Mouse (Mus musculus) lung, postnatal 10 days (tissue): ENCODE measurements at regions not wholly inside any gene's neighbourhood (a gene's known extent, or its start where the extent isn't known, plus 50 kb on each side); places are given as distances from the start of the nearest gene placed in this dataset.

Experiments
- DNase-seq: peaks from one replicate; pipeline ENCODE4 v3.0.0; 2021

DNA sequence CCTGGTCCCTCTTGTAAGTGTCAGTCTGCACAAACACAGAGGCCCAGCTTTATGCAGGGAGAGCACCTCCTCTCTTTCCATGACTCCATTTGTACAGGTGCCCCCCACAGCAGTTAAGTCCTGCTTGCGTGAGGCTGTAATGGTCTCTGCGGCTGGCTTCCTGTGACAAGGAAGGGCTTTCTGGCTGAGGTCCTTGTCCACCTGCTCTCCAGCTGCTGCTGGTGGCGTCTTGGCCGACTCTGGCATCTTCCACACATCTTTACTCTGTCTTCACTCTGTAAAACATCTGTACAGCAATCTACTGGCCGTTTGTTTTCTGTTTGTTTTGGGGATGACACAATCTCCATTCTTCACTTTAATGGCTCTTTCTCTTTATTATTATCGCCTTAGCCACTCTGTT is 60.8 kb downstream of the Rpusd4 start:
- DNase-seq, result peak; percentile 34

DNA sequence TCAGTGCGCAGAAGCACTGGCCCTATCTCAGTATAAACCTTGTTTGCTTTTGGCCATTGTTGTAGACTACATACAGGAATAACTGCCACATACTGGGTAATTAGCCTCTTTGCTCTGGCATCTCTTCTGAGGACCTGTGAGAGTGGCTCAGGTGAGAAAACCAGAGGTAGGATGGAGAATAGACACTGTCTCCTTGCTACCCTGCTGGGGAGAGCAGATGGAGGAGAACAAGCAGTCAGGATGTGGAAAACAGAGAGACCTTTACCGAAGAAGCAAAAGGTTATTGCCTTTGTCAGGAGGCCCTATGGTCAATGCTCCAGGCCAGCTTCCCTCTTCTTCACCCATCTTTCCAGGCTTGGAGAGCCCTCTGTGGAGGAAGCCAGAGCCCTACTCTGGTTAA is 62.7 kb downstream of the Rpusd4 start:
- DNase-seq, result no peak

- DNase-seq, result no peak
Measured at GRCm38 (mm10) chr9:35331241-35331680, 63.6 kb downstream of the Rpusd4 start.

- no peak for DNase-seq
Measured at GRCm38 (mm10) chr9:35332688-35333630, 65.3 kb downstream of the Rpusd4 start.

- DNase-seq, result no peak
Measured at GRCm38 (mm10) chr9:35333631-35334005, 66.0 kb downstream of the Rpusd4 start.

DNA sequence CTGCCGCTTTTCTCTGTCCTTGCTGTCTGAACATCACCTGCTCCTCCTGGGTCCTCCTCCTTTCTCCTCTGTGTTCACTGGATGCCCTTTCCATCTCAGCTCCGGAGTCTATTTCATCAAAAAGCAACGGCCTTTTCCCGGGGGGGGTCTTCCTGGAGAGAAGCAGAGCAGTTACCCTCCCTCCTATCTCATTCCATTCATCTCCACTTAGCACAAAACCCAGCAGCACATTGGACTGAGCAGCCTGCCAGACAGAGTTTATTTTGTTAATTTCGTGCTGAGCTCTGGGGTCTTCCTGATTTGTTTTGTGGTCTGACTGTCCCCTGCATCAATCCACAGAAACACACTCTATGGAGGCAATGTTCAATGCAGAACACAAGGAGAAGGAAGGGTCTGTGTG is 66.9 kb downstream of the Rpusd4 start:
- no peak for DNase-seq

GRCm38 (mm10) chr9:35335181-35335580 is 67.5 kb downstream of the Rpusd4 start:
- no peak for DNase-seq

DNA sequence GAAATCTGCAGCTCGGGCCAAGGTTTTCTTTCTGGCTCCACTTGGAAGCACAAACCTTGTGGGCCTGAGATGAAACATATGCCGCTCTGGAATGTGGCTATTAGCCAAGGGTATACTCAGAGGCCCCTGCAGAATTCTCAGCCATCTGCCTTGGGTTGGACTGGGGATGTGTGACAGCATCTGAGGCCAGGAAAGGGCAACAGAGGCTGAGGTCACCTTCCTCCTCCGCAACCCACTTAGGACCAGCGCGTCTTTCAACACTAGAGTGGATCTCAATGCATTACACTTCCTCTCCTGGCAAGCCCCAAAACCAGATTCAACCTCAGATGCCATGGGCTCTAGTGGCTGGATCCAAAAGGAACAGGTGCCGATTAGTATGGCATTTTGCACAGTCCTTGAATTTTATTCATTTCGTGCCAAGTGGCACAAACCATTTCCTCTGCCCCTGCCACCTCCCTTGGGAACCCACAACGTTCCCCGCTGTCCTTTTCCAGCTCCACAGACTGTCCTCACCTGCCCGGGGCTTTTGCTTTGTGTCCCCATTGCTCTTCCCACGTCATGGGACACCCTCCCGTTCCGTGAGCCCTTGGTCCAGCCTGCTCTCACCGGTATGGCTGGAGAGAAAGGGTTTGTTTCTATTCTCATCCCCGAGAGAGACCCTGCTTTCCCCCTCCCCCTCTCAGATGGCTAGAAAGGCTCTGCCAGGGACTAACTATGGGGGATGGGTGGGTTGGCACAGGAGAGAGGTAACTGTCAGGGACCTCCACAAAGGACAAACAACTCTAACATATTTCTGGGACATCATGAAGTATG is 68.4 kb downstream of the Rpusd4 start:
- peak; percentile 51 for DNase-seq

- DNase-seq, result no peak
Measured at GRCm38 (mm10) chr9:35336701-35337055, 69.0 kb downstream of the Rpusd4 start.

- DNase-seq, result no peak
Measured at GRCm38 (mm10) chr9:35338858-35339257, 71.2 kb downstream of the Rpusd4 start.

- peak; percentile 39 for DNase-seq
Measured at GRCm38 (mm10) chr9:35339492-35340262, 72.0 kb downstream of the Rpusd4 start.

DNA sequence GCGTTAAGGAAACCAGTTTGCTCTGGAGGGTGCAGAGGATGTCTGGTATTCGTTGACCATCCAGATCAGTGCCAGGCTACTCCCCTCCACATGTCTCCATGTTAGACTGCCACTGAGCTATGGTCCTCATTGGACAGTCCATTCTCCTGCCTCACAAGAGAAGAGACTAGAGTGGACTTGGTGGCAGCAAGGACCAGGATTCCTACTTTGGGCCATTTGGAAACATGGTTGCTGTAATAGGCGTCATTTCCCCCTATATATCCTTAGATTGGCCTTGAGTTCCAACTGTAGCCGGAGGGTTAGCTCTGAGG is 72.6 kb downstream of the Rpusd4 start:
- DNase-seq, result no peak

GRCm38 (mm10) chr9:35340811-35341210 is 73.1 kb downstream of the Rpusd4 start:
- DNase-seq, result no peak

GRCm38 (mm10) chr9:35341386-35341785 is 73.7 kb downstream of the Rpusd4 start:
- DNase-seq, result no peak

DNA sequence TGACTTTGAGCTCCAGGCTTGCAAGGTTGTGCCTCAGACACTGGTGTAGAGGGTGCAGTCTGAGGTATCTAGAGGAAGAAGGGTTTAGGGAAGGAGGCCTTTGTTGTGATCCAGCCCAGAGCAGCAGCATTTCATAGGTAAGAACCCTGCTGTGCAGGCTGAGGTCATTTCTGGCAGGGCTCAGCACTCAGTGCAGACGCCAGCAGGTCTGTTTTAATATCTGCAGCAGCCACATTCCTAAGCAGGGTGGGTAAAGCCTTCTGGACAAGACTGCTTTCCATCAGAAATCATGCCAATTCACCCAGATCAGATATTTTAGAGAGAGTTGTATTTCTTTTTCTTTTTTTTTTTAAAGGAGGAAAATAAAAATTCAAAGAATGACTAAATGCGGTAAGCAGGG is 74.8 kb downstream of the Rpusd4 start:
- DNase-seq, result peak; percentile 43

DNA sequence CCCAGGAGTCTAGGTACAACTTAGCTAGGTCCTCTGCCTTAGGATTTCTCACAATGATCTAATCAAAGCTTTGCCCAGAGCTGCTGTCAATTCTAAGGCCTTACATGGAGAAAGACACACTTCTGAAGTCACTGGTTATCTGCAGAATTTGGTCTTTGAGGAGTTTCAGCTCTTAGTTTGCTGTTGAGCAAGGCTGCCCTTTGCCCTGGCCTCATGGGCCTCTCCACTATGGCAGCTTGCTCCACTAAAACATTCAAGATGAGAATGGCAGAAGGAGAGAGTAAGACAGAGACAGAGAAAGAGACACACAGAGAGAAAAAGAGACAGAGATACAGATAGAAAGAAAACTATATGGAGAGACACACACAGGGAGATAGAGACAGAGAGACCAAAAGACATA is 75.7 kb downstream of the Rpusd4 start:
- no peak for DNase-seq

DNA sequence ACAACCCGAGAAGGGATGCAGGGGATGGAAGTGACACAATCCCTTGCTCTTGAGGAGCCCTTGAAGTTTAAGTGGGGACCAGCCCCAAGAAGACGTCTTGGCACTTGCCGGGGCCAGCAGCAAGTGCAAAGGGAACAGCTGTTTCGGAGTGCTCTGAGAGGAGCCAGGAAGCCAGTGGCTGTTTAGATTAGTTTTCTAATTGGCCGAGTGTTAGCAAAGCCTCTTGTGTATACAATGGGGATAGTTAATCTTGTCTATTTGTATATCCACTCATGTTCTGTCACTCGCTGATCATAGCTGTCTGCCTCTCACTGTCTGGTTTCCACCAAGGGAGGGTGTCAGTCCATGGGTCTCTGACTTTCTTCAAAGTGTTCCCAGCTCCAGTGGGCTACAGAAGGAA is 76.6 kb upstream of the Cdon start:
- peak; percentile 68 for DNase-seq

DNA sequence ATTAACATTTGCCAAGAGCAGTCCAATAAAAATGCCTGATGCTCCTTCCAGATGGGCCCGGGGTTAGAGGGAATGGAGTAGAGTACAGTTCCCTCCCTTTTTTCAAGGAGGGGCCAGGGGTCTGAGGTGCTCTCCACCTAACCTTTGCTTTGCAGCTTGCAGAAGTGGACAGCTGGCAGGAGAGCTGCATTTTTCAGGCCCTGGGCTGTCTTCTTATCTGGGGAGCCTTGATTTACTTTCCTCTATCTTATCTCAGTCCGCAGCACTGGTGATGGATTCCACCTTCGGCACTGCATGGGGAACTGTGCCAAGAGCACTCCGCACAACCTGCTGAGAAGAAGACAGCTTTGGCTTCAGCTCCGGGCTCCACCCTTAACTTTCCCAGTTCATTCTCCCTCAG is 74.5 kb upstream of the Cdon start:
- no peak for DNase-seq

DNA sequence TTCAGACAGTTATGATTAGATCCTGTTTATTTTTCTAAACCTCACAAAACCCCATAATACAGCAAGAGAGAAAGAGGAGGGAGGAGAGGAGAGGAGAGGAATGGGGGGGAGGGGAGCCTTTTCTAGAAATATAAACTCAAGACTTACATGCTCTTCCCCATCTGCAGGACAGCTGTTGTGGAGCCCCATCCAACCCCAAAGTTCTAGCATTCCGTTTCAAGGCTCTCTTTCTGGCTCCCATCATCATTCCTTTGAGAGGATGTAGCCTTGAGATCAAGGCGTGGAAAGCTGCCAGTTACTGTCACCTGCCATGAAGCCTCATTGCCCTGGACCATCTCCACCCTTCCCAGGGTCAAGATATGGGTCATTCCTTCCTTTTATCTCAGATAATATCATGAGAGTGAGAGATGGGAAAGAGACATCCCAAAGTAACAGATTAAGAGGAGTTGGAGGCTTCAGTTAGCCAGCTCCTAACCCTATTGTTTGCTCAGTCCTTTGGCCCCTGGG is 70.8 kb upstream of the Cdon start:
- DNase-seq, result no peak

GRCm38 (mm10) chr9:35351576-35351975 is 69.4 kb upstream of the Cdon start:
- DNase-seq, result no peak

DNA sequence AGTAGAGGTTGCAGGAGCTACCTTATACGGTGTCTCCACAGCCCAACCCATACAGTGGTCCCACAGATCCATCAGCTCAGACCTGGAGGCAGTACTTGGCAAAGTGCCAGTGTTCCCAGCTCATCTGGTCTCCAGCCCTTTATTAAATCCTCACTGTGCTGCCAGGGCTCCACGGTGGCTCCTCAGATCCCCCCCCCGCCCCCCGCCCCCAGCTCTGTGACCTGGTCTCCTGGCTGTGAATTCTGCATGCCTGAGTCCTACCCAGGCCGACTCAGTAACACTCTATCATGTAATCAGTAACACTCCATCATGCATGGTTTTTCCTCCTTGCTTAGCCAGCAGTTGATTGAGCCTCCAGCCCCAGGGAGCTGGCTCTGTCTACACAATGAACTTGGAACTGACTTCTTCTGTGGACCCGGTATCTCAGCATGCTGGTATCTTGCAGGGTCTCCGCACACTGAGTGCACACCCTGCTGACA is 66.2 kb upstream of the Cdon start:
- DNase-seq, result peak; percentile 25

DNA sequence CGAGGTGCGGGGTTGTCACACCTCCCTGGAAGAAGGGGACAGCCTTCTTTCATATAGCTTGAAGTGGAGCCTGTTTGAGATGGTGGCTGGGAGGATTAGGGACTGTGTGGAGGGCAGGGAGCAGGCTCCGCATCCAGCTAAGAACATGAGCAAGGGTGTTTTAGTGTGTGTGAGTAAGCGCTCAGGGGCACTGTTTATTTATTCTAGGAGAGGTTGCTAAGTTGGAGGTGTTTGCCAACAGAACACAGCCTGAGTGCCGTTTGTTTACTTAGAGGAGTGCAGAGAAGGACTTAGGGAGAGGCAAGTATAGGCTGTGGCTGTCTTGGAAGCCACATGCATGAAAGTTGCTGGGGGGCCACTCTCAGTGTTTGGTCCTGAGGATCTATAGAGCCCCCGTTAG is 61.2 kb upstream of the Cdon start:
- peak; percentile 72 for DNase-seq
